Mouse (Mus musculus): ENCODE measurements around the gene Dmd.

DNA sequence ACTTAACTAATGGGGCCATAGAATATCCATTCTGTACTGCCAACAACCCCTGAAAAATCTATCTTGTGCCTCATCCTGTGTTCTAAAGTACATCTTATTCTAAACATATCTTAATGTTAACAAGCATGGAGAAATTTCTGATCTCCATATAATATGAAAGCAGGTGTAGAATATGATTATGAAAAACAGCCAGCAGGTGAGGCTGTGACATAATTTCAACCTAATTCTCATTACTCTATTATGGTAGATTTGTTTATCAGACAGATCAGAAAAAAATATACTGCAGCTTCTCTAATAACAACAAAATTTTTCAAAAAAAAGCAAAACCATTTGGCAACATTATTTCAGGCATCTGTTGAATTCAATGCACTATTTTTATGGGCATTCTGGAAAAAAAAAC, 2059.6 kb downstream of the Dmd start:
- TF ChIP-seq ZNF384 (IDR thresholded peaks at IDR 0.05; ENCODE audit: low read depth, low read length): no peak
- no peak for TF ChIP-seq HCFC1 (IDR thresholded peaks at IDR 0.05; ENCODE audit: borderline replicate concordance, insufficient read depth, low read length)
- TF ChIP-seq MAFK (IDR thresholded peaks at IDR 0.05; ENCODE audit: insufficient read depth, low read depth, low read length): no peak
